Mouse (Mus musculus) liver, embryonic 14.5 days (tissue): ENCODE measurements around the gene Dus3l. TPM values are rescaled to one million over a fixed set of nuclear protein-coding genes. Genes with fewer than 3 reads are reported as not detected.

Source experiments
- ATAC-seq: fragments of 200-750 bp; cut with Nextera tagmentation; 2 replicates; pipeline ENCODE4 v1.8.0; 2017; ENCODE audit warnings: moderate number of reproducible peaks, mild to moderate bottlenecking, moderate library complexity; ENCODE audit not compliant: insufficient read depth
- DNase-seq, 3 experiments: peaks; one replicate each; pipeline ENCODE4 v3.0.0-alpha.2; 2012 to 2013; ENCODE audit warnings: low read depth in 3 of 3, low spot score in 3 of 3
- H3K27ac ChIP-seq: fragments of 300-500 bp; sonication (generic); 2 replicates; pipeline ENCODE4 v1.5.1; 2014; ENCODE audit warnings: moderate library complexity, mild to moderate bottlenecking, control low read depth, inconsistent platforms
- H3K27me3 ChIP-seq: fragments of 300-500 bp; sonication (generic); 2 replicates; pipeline ENCODE4 v1.6.1; 2014; ENCODE audit warnings: mild to moderate bottlenecking, low read length, moderate library complexity; ENCODE audit not compliant: control insufficient read depth, insufficient read depth
- H3K36me3 ChIP-seq: fragments of 300-500 bp; sonication (generic); replicated peaks from 2 replicates; pipeline ENCODE4 v1.6.1; 2014; ENCODE audit warnings: low read depth; ENCODE audit not compliant: control insufficient read depth, insufficient read depth
- H3K4me1 ChIP-seq, 2 experiments: fragments of 200-500 bp in 1 of 2; fragments of 300-500 bp in 1 of 2; sonication (generic) in 1 of 2; replicated peaks; 2 replicates each; pipeline ENCODE4 v1.6.1; 2012 to 2014; ENCODE audit warnings: antibody characterized with exemption in 1 of 2, inconsistent platforms in 1 of 2, low read length in 1 of 2; ENCODE audit not compliant: control insufficient read depth in 2 of 2, insufficient read depth in 2 of 2
- H3K4me2 ChIP-seq: fragments of 300-500 bp; sonication (generic); 2 replicates; pipeline ENCODE4 v1.6.1; 2014; ENCODE audit warnings: low read depth, mild to moderate bottlenecking, control low read depth, moderate library complexity
- H3K4me3 ChIP-seq, 2 experiments: fragments of 200-500 bp in 1 of 2; fragments of 300-500 bp in 1 of 2; sonication (generic) in 1 of 2; 2 replicates each; pipeline ENCODE4 v1.5.1; 2012 to 2014; ENCODE audit warnings: low read depth in 2 of 2, low read length in 2 of 2, mild to moderate bottlenecking in 2 of 2, control low read depth in 1 of 2, inconsistent platforms in 1 of 2, moderate library complexity in 1 of 2; ENCODE audit not compliant: insufficient read depth in 1 of 2
- H3K9ac ChIP-seq: fragments of 300-500 bp; sonication (generic); replicated peaks from 2 replicates; pipeline ENCODE4 v1.6.1; 2014; ENCODE audit warnings: mild to moderate bottlenecking, control low read depth, moderate library complexity
- H3K9me3 ChIP-seq: fragments of 300-500 bp; sonication (generic); 2 replicates; pipeline ENCODE4 v1.6.1; 2016; ENCODE audit warnings: low read length, mixed read lengths; ENCODE audit not compliant: control insufficient read depth
- CTCF ChIP-seq: IDR thresholded peaks from 2 replicates; pipeline ENCODE4 v1.5.1; 2016; ENCODE audit warnings: antibody characterized with exemption, low read depth, control low read depth
- EP300 ChIP-seq: IDR thresholded peaks from 2 replicates; pipeline ENCODE4 v1.6.1; 2016; ENCODE audit warnings: antibody characterized with exemption, low read depth
- WGBS: fragments of 180-500 bp; shearing (Covaris S2); extraction: QIAGEN DNeasy Blood & Tissue Kit; methylation state at CpG from one replicate; pipeline ENCODE4 v1.1.7; 2014; ENCODE audit not compliant: insufficient replicate concordance; 5-methylcytosine and 5-hydroxymethylcytosine counted together
- polyA plus RNA-seq, 2 experiments: library from polyadenylated mRNA; depleted of rRNA in 1 of 2; stranded (reverse) in 1 of 2; unstranded in 1 of 2; fragments of >200 nt; fragmentation: Nextera tagmentation in 1 of 2; extraction: Ambion mirVana in 1 of 2; gene quantifications; 2 replicates each; pipeline versions ENCODE4 v1.2.1 to v1.2.3; 2012 to 2014

Gene Dus3l
- polyA plus RNA-seq, 2 experiments: 9.5 to 18.1 TPM

DNA sequence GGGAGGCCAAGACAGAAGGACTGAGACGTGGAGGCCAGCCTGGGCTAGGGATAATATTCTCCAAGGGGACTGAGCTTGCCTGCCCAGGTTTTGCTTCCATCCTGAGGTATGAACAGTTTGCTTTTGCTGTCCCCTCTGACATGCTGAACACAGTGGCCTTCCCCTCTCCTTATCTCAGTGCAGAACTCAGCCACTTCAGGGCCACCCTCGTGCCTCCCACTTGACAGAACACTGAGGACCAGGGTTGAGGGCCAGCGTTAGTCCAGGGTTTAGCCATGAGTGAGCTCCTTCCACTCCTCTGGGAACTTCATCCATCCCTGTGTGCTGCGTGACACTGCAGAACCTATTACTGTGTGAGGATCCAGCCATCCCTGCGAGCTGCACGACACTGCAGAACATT lies 24.7 kb downstream of the Dus3l start:
- Histone ChIP-seq H3K36me3 (peaks cover 6% of the 10 kb centered on the region; the same call in 1 of the 2 replicates), H3K9me3 (no peaks in the 10 kb centered on the region), H3K27me3 (no peaks in the 10 kb centered on the region), H3K9ac (no peak overlapping the region), H3K27ac (no peak overlapping the region; the same call in 1 of the 2 replicates), H3K4me2 (no peak overlapping the region), H3K4me3 (no peak overlapping the region), H3K4me1 (peaks cover 24 to 27% of the 10 kb centered on the region in 2 experiments)
- DNase-seq (no peak), ATAC-seq (no peak)
- WGBS: 72% methylated on average over 6 of the region's 6 CpGs
- TF ChIP-seq CTCF (no peak), EP300 (no peak)

DNA sequence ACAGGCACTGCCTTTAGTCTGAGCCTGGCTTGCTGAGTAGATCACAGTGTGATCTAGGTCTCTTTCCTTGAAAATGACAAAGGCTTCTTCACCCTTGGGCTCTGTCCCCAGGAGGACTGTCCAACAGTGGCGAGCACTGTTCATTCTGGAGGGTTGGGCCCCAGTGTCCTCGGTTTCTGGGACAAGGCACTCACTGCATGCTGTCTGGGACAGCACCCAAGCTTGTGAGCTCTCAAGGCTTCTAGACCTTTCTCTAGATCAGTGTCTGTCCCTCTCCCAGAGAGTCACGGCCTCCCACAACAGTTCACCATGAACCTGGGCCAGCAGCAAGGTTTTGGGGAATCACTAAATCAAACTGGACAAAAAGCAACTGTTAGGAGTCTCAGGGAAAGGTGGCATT lies 28.0 kb downstream of the Dus3l start:
- peaks cover 24 to 27% of the 10 kb centered on the region in 2 experiments for H3K4me1 ChIP-seq
- DNase-seq: no peak
- no peaks in the 10 kb centered on the region for H3K27me3 ChIP-seq
- WGBS: 81% methylated on average over 3 of the region's 3 CpGs
- no peaks in the 10 kb centered on the region for H3K9me3 ChIP-seq
- no peak overlapping the region for H3K4me3 ChIP-seq
- H3K36me3 ChIP-seq: peaks cover 3% of the 10 kb centered on the region
- no peak for ATAC-seq
- no peak overlapping the region for H3K4me2 ChIP-seq
- no peak overlapping the region for H3K9ac ChIP-seq
- H3K27ac ChIP-seq: peak overlapping the region; percentile 96
- TF ChIP-seq EP300 (no peak), CTCF (no peak)

DNA sequence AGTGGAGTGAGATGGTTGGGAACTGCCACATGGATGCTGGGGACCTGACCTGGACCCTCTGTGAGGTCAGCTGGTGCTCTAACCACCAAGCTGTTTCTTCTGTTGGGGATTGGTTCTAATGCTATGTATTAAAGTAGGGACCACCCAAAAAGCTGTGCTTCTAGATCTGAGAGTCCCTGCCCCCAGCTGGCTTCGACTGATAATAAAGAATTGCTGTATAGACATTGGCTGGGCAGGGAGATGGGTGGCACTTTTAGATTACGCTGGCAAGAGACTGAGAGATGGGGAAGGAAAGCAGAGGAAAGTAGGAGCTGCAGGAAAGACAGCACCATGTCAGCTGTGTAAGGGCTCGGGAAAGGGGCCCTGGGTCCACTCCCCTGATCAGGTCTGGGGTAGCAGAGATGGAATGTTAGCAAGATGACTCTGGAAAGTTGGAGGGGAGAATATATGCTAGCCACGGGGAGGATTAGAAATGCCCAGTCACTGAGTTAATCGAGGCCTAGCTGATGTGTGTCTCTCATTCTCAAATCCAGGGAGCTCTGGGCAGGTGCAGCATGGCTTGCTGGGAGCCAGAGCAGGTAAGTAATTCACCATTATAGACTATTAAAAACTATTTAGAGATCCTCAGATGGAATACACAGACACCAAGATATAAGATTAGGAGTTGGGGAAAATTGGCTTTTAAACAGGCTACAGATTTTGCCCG lies 29.2 kb downstream of the Dus3l start:
- H3K4me2 ChIP-seq: peak overlapping the region; percentile 79
- WGBS: 33% methylated on average over 6 of the region's 6 CpGs
- H3K27ac ChIP-seq: peak overlapping the region; percentile 96
- peaks cover 5% of the 10 kb centered on the region for H3K36me3 ChIP-seq
- H3K4me1 ChIP-seq: peaks cover 24 to 27% of the 10 kb centered on the region in 2 experiments
- ATAC-seq: peak; percentile 93
- no peak for TF ChIP-seq CTCF
- TF ChIP-seq EP300: peak; percentile 93
- H3K9me3 ChIP-seq: no peaks in the 10 kb centered on the region
- no peaks in the 10 kb centered on the region for H3K27me3 ChIP-seq
- peak; percentile 86 to 88 (median 87) for DNase-seq
- peak overlapping the region; percentile 74 for H3K9ac ChIP-seq
- H3K4me3 ChIP-seq: peak overlapping the region; percentile 58 to 60

DNA sequence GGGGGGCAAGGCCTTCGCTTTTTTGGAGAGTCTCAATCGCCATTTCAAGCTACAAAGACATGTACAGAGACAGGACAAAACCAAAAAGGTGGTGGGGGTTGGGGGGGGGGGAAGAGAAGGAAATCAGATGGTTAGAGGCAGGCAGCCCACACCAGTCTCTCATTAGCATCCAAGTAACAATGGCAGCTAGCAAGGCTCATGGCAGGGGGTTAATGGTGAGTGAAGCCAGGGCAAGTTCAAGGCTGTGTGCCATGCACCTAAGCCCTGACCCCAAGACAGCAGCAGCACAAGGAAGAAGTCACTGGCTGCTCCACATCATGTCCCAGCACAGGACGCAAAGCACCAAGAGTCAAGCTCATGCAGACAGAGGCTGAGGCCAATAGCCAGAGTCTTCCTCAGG lies 34.7 kb downstream of the Dus3l start:
- WGBS: 83% methylated on average over 3 of the region's 3 CpGs
- Histone ChIP-seq H3K27ac (no peak overlapping the region), H3K36me3 (peaks cover 23% of the 10 kb centered on the region), H3K4me1 (peaks cover under 1% of the 10 kb centered on the region in 2 experiments), H3K27me3 (no peaks in the 10 kb centered on the region), H3K9me3 (no peaks in the 10 kb centered on the region), H3K9ac (no peak overlapping the region), H3K4me3 (no peak overlapping the region), H3K4me2 (no peak overlapping the region)
- TF ChIP-seq CTCF: no peak
- ATAC-seq (no peak), DNase-seq (no peak)

DNA sequence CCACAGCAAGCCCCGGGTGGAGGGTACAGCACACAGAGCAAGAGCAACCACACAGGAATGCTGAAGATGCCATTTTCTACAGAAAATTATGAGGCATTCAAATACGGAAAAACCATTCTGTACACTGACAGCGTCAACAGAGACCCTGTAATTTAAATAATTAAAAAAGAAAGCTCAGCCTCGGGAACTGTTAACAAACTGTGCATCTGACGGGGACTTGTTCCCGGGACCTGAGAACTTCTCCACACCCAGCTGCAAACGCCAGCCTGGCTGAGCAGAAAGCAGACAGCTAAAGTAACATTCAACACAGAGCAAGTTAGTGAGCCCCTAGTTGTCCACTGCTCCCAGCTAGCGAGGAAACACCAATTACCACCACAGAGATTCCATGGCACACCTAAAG lies 37.5 kb downstream of the Dus3l start:
- Histone ChIP-seq H3K4me2 (no peak overlapping the region), H3K27me3 (no peaks in the 10 kb centered on the region), H3K27ac (no peak overlapping the region), H3K9ac (no peak overlapping the region), H3K4me1 (no peaks in the 10 kb centered on the region), H3K9me3 (no peaks in the 10 kb centered on the region), H3K36me3 (peaks cover 23% of the 10 kb centered on the region), H3K4me3 (no peak overlapping the region)
- no peak for TF ChIP-seq EP300
- DNase-seq (no peak), ATAC-seq (no peak)
- 79% methylated on average over 8 of the region's 8 CpGs for WGBS
